Mouse (Mus musculus) hindbrain, embryonic 14.5 days (tissue): ENCODE measurements around the gene Plekha3. TPM values are rescaled to one million over a fixed set of nuclear protein-coding genes. Genes with fewer than 3 reads are reported as not detected.

Experiments used
- ATAC-seq: fragments of 200-750 bp; cut with Nextera tagmentation; 2 replicates; pipeline ENCODE4 v1.8.0; 2017; ENCODE audit warnings: moderate number of reproducible peaks, mild to moderate bottlenecking, moderate TSS enrichment, moderate library complexity; ENCODE audit not compliant: low FRiP score
- DNase-seq: peaks from one replicate; pipeline ENCODE4 v3.0.0-alpha.2; 2015; ENCODE audit warnings: low spot score
- H3K27ac ChIP-seq: fragments of 300-500 bp; sonication (generic); 2 replicates; pipeline ENCODE4 v1.5.1; 2014; ENCODE audit warnings: mild to moderate bottlenecking, moderate library complexity
- H3K27me3 ChIP-seq: fragments of 300-500 bp; sonication (generic); 2 replicates; pipeline ENCODE4 v1.6.1; 2014; ENCODE audit warnings: mild to moderate bottlenecking, low read length, mixed read lengths; ENCODE audit not compliant: control insufficient read depth, insufficient read depth
- H3K36me3 ChIP-seq: fragments of 300-500 bp; sonication (generic); replicated peaks from 2 replicates; pipeline ENCODE4 v1.6.1; 2014; ENCODE audit not compliant: control insufficient read depth, insufficient read depth
- H3K4me1 ChIP-seq: fragments of 300-500 bp; sonication (generic); replicated peaks from 2 replicates; pipeline ENCODE4 v1.6.1; 2014; ENCODE audit warnings: antibody characterized with exemption, low read length, mixed read lengths; ENCODE audit not compliant: control insufficient read depth, insufficient read depth
- H3K4me2 ChIP-seq: fragments of 300-500 bp; sonication (generic); replicated peaks from 2 replicates; pipeline ENCODE4 v1.6.1; 2014; ENCODE audit warnings: mild to moderate bottlenecking, moderate library complexity
- H3K4me3 ChIP-seq: fragments of 300-500 bp; sonication (generic); replicated peaks from 2 replicates; pipeline ENCODE4 v1.5.1; 2014; ENCODE audit warnings: mild to moderate bottlenecking, low read length
- H3K9ac ChIP-seq: fragments of 300-500 bp; sonication (generic); 2 replicates; pipeline ENCODE4 v1.6.1; 2014
- H3K9me3 ChIP-seq: fragments of 300-500 bp; sonication (generic); 2 replicates; pipeline ENCODE4 v1.6.1; 2016; ENCODE audit warnings: low read length; ENCODE audit not compliant: control insufficient read depth
- WGBS: fragments of 180-500 bp; shearing (Covaris S2); extraction: QIAGEN DNeasy Blood & Tissue Kit; methylation state at CpG from one replicate; pipeline ENCODE4 v1.1.7; 2014; 5-methylcytosine and 5-hydroxymethylcytosine counted together
- polyA plus RNA-seq: library from polyadenylated mRNA; unstranded; fragments of >200 nt; fragmentation: Nextera tagmentation; extraction: Ambion mirVana; gene quantifications from 2 replicates; pipeline ENCODE4 v1.2.1, GENCODE M21; 2014

The Plekha3 gene
- polyA plus RNA-seq, 1 experiment from 2014 or later: 15.6 TPM

DNA sequence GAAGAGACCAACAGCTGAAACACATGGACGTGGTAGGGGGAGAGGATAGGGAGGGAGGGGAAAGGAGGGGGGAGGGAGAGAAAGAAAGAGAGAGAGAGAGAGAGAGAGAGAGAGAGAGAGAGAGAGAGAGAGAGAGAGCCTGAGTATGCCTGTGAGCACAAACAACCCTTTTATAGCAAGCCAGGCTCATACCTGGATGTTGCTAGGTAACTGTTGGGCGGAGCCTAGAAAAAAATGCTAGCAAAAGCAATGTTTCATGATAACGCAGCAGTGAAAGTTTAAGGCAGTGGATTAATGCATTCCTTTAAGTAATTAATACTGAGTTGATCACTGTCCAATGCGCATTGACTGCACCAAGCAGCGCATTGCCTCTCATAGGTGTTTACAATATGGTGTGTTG, 20.4 kb upstream of the Plekha3 start:
- no peak for ATAC-seq
- 72% methylated on average over 5 of the region's 5 CpGs for WGBS

DNA sequence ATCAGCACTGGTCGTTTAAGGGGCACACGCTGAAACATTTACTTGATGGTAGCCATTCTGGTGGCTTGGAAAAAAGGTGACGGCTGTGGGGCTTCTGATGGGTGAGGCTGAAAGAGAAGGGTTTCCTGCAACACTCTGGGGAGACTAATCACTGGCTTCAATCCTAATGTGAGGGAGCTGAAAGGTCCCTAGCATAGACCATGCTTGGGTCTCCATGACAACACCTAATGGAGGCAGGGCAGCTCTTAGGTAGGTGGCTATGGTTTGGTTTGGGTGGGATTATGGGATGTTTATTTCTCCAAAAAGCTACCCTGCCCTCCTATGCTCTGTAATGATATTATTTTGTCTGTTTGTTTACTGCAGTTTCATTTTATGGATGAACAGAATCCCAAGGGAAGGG, 19.6 kb upstream of the Plekha3 start:
- ATAC-seq (no peak), DNase-seq (no peak)
- H3K4me2 ChIP-seq: no peak overlapping the region
- no peaks in the 10 kb centered on the region for H3K9me3 ChIP-seq
- no peaks in the 10 kb centered on the region for H3K4me1 ChIP-seq
- no peak overlapping the region for H3K9ac ChIP-seq
- no peak overlapping the region for H3K27ac ChIP-seq
- no peak overlapping the region for H3K4me3 ChIP-seq
- H3K27me3 ChIP-seq: no peaks in the 10 kb centered on the region
- no peaks in the 10 kb centered on the region for H3K36me3 ChIP-seq
- 83% methylated on average over 3 of the region's 3 CpGs for WGBS

More for the DNA sequence above, 20.4 kb upstream of the Plekha3 start:
- no peak overlapping the region for H3K27ac ChIP-seq
- H3K9me3 ChIP-seq: no peaks in the 10 kb centered on the region
- no peak overlapping the region for H3K9ac ChIP-seq
- no peak overlapping the region for H3K4me3 ChIP-seq
- H3K27me3 ChIP-seq: no peaks in the 10 kb centered on the region
- no peak overlapping the region for H3K4me2 ChIP-seq
- H3K4me1 ChIP-seq: no peaks in the 10 kb centered on the region
- DNase-seq: no peak
- no peaks in the 10 kb centered on the region for H3K36me3 ChIP-seq

DNA sequence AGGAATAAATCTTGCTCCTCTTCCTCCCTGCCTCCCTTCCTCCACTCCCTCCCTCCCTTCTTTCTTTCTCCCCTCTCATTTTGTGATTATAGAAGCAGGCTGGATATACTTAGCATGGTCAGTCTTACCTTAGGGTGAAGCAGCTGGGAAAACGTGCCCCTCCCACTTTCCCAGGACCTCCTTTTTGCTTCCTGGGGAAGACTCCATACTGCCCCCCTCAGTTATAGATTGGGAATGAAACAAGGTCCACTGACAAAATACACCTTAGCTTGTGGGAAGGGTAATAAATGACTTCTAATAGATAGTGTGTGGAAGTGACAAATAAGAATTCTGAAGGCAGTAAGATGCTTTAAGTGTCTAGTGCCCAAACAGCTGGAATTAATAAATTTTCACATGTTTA, 19.1 kb upstream of the Plekha3 start:
- H3K36me3 ChIP-seq: no peaks in the 10 kb centered on the region
- WGBS: 15% methylated on average over 1 of the region's 1 CpGs
- ATAC-seq (no peak), DNase-seq (no peak)
- H3K4me2 ChIP-seq: no peak overlapping the region
- no peaks in the 10 kb centered on the region for H3K4me1 ChIP-seq
- no peak overlapping the region for H3K9ac ChIP-seq
- no peak overlapping the region for H3K4me3 ChIP-seq
- H3K27ac ChIP-seq: no peak overlapping the region
- H3K27me3 ChIP-seq: no peaks in the 10 kb centered on the region
- H3K9me3 ChIP-seq: no peaks in the 10 kb centered on the region

DNA sequence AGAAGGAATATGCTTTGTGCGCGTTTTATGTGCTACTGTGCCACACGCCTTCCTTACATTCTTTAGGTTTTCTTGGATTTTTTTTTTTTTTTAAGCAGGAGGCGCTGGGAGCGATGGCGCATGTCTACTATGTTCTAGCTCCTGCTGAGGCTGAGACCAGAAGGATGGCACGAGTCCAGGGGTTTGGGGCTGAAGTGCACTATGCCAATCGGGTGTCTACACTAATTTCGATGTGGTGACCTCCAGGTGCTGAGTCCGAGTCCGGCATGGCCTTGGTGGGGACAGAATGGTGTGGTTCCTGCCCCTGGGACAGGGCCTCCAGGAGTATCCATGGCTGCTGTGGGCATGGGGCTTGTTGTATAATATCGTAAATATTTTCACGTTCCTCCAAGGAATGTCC, 16.5 kb upstream of the Plekha3 start:
- Histone ChIP-seq H3K27ac (no peak overlapping the region), H3K9ac (no peak overlapping the region), H3K4me3 (no peak overlapping the region), H3K9me3 (no peaks in the 10 kb centered on the region), H3K4me1 (no peaks in the 10 kb centered on the region), H3K27me3 (no peaks in the 10 kb centered on the region), H3K36me3 (peaks cover 11% of the 10 kb centered on the region; the same call in 1 of the 2 replicates), H3K4me2 (no peak overlapping the region)
- ATAC-seq: no peak
- DNase-seq: no peak
- WGBS: 81% methylated on average over 13 of the region's 13 CpGs

DNA sequence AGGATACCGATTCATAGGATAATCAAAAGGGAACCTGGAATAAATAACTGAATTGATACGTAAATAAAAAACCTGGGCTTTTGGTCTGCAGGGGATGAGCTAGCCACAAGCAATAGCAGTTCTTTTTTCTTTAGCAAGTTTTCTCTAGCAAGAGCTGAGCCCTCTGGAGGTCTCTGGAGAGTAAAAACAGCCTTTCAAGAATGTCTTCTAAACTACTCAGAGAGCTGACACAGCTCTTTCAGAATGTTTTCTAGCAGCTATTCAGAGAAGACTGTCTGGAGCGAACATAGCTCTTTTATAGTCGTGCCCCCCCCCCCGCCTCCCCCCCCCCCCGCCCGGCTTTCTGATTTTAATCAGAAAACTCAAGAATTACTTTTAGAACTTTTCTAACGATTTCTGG, 15.7 kb upstream of the Plekha3 start:
- H3K4me2 ChIP-seq: no peak overlapping the region
- H3K9me3 ChIP-seq: no peaks in the 10 kb centered on the region
- WGBS: 49% methylated on average over 7 of the region's 8 CpGs
- no peak overlapping the region for H3K27ac ChIP-seq
- H3K4me1 ChIP-seq: no peaks in the 10 kb centered on the region
- ATAC-seq (no peak), DNase-seq (no peak)
- H3K27me3 ChIP-seq: no peaks in the 10 kb centered on the region
- no peak overlapping the region for H3K9ac ChIP-seq
- H3K36me3 ChIP-seq: peaks cover 20% of the 10 kb centered on the region
- H3K4me3 ChIP-seq: no peak overlapping the region

DNA sequence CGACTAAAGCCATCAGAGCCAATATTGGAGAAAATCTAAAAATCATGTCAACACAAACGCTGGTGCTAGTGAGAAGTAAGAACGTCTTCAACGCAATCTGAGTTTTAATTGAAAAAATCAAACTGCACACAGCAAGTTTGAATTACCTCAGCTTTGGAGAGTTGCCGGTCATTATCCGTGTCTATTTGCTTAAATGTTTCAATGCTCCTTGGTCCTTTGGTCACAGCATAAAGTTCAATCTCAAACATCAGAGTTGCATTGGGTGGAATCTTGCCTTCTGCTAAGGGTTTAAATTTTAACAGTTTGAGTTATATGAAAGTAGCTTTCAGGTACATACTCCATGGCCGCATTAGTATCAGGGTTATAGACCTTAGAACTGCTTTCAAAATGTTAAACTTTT, 9.6 kb upstream of the Plekha3 start:
- WGBS: 96% methylated on average over 7 of the region's 7 CpGs
- Histone ChIP-seq H3K27ac (no peak overlapping the region), H3K36me3 (peaks cover 32% of the 10 kb centered on the region), H3K4me3 (no peak overlapping the region), H3K9ac (no peak overlapping the region), H3K4me2 (no peak overlapping the region), H3K27me3 (no peaks in the 10 kb centered on the region), H3K9me3 (no peaks in the 10 kb centered on the region), H3K4me1 (no peaks in the 10 kb centered on the region)
- ATAC-seq (no peak), DNase-seq (no peak)

DNA sequence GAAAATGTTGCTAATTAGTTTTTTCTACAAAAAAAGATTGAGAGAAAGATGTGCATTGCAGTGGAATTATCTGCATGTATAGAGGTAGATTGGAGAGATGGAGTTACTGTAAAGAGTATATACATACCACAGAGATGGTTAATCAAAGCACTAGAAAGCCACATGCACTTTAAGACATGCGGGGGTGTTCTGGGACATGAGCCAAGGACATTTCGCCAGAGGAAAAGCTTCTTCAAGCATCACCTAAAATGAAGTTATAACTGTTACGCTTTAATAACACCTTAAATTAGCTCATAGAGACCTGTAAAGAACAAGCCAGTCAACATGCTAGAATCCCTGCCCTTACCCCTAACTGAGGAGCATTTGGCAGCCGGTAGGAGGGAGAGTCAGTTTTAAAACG, 7.9 kb upstream of the Plekha3 start:
- ATAC-seq (no peak), DNase-seq (no peak)
- H3K27ac ChIP-seq: no peak overlapping the region
- WGBS: 83% methylated on average over 5 of the region's 5 CpGs
- no peak overlapping the region for H3K4me2 ChIP-seq
- no peak overlapping the region for H3K4me3 ChIP-seq
- H3K4me1 ChIP-seq: peaks cover 11% of the 10 kb centered on the region
- H3K36me3 ChIP-seq: peaks cover 27% of the 10 kb centered on the region
- H3K9me3 ChIP-seq: no peaks in the 10 kb centered on the region
- H3K27me3 ChIP-seq: no peaks in the 10 kb centered on the region
- no peak overlapping the region for H3K9ac ChIP-seq

DNA sequence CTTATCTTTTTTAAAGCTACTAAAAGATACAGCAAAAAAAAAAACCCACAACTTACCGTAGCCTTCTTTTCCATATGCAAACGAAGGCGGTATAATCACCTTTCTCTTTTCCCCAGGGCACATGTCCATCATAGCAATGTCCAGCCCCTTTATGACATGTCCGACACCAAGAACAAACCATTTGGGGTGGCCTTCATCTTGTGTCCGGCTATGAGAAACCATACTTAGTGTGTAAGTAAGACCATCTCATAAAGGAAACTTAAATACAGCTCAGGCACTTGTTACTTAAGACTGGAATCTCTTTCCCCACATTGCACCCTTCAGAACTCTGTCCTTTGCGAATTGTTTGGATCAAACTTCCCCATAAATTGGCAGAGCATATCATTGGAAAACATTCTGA, 3.4 kb upstream of the Plekha3 start:
- 75% methylated on average over 6 of the region's 6 CpGs for WGBS
- H3K27me3 ChIP-seq: no peaks in the 10 kb centered on the region
- DNase-seq (no peak), ATAC-seq (no peak)
- no peaks in the 10 kb centered on the region; the same call in 1 of the 2 replicates for H3K36me3 ChIP-seq
- peak overlapping the region; percentile 56 for H3K4me2 ChIP-seq
- H3K9me3 ChIP-seq: no peaks in the 10 kb centered on the region
- peak overlapping the region; percentile 41 for H3K4me3 ChIP-seq
- H3K4me1 ChIP-seq: peaks cover 22% of the 10 kb centered on the region
- H3K9ac ChIP-seq: peak overlapping the region; percentile 53
- H3K27ac ChIP-seq: no peak overlapping the region

DNA sequence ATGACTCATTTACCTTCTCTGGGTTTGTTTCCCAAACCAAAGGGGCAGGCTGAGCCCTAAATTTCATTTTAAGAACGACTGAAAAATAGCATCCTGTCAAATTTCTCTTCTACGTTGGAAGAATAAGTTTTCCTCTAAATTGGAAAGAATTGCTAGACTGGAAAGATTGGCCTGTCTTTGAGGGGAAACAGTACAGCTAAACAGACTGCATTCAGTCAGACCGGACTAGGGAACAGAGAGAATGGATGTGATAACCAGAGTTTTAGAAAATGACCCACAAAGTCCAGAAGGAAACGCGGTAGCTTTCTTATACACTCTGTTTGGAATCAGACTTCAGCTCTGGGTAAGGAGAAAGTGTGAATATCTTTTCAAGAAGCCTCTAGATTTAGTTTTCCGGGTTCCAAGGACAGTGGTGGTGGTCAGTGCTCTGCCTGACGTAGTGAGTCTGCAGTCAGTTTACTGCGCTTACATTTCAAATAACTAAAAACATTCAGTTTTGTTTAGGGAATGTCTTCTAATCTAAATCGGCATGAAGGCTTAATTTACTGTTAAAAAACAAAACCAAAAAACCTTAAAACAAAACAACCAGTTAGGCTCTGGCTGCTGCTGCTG, 2.8 kb upstream of the Plekha3 start:
- peak overlapping the region; percentile 56 for H3K4me2 ChIP-seq
- H3K9ac ChIP-seq: peak overlapping the region; percentile 53
- peaks cover 28% of the 10 kb centered on the region for H3K4me1 ChIP-seq
- no peaks in the 10 kb centered on the region; the same call in 1 of the 2 replicates for H3K36me3 ChIP-seq
- no peaks in the 10 kb centered on the region for H3K9me3 ChIP-seq
- 39% methylated on average over 9 of the region's 9 CpGs for WGBS
- H3K27ac ChIP-seq: peak overlapping the region; percentile 79
- H3K4me3 ChIP-seq: peak overlapping the region; percentile 41
- ATAC-seq (no peak), DNase-seq (peak; percentile 50)
- H3K27me3 ChIP-seq: no peaks in the 10 kb centered on the region

DNA sequence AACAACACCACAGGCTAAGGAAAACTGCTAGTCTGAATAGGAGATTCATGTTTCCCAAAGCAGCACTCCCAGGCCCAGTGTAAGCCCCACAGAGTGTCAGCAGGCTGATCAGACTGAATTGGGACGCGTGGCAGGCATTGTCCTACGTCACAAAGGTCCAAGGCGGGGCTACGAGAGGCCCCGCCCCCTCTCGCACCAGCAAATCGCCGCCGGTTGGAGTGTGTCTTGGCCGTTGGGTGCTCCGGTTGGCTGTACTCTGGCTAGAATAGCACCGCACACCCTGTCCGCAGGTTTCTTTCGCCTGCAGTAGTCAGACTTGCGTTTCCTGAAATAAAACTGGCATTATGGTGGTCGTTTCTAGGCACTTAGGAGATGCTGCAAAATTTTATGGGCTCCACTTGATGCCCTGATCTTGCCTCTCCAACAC, 2.1 kb upstream of the Plekha3 start, which contains the start of gene Fkbp7:
Gene Fkbp7 (minus strand): TSS at position 151 of the 427 bp plus-strand sequence.
- H3K4me1 ChIP-seq: peaks cover 31% of the 10 kb centered on the region

More for the DNA sequence above, 2.1 kb upstream of the Plekha3 start, which contains the start of gene Fkbp7:
- under 1% methylated on average over 17 of the region's 17 CpGs for WGBS
- peak within 1 kb of the TSS; percentile 56 for H3K4me2 ChIP-seq
- H3K4me3 ChIP-seq: peak within 1 kb of the TSS; percentile 41
- H3K9me3 ChIP-seq: no peaks in the 10 kb centered on the region
- no peaks in the 10 kb centered on the region for H3K36me3 ChIP-seq
- no peaks in the 10 kb centered on the region for H3K27me3 ChIP-seq
- H3K27ac ChIP-seq: peak within 1 kb of the TSS; percentile 79
- ATAC-seq: peak; percentile 93
- peak; percentile 95 for DNase-seq
- peak within 1 kb of the TSS; percentile 53 for H3K9ac ChIP-seq
